Mouse (Mus musculus) heart, embryonic 14.5 days (tissue): ENCODE measurements around the gene Mnx1. TPM values are rescaled to one million over a fixed set of nuclear protein-coding genes. Genes with fewer than 3 reads are reported as not detected.
"Not testable (repeated sequence)": the region's sequence is repeated elsewhere in the genome, so short reads cannot be mapped to it uniquely, and the experiment has no call there.

Source experiments
- ATAC-seq: fragments of 200-750 bp; cut with Nextera tagmentation; 2 replicates; pipeline ENCODE4 v1.8.0; 2017; ENCODE audit warnings: low read depth, moderate TSS enrichment; ENCODE audit not compliant: insufficient number of reproducible peaks, insufficient read depth, low FRiP score
- H3K27ac ChIP-seq, 2 experiments: fragments of 200-500 bp in 1 of 2; fragments of 300-500 bp in 1 of 2; sonication (generic) in 1 of 2; replicated peaks in 1 of 2; 2 replicates each; pipeline ENCODE4 v1.5.1; 2012 to 2014; ENCODE audit warnings: low read depth in 2 of 2, low read length in 2 of 2, control low read depth in 1 of 2, mild to moderate bottlenecking in 1 of 2, mixed read lengths in 1 of 2; ENCODE audit not compliant: control insufficient read depth in 1 of 2, insufficient read depth in 1 of 2
- H3K27me3 ChIP-seq: fragments of 300-500 bp; sonication (generic); 2 replicates; pipeline ENCODE4 v1.6.1; 2014; ENCODE audit warnings: mild to moderate bottlenecking, low read length, control low read depth; ENCODE audit not compliant: control insufficient read depth, insufficient read depth
- H3K36me3 ChIP-seq: fragments of 300-500 bp; sonication (generic); 2 replicates; pipeline ENCODE4 v1.6.1; 2014; ENCODE audit warnings: mild to moderate bottlenecking, control low read depth, low read length, mixed read lengths; ENCODE audit not compliant: control insufficient read depth, insufficient read depth
- H3K4me1 ChIP-seq, 2 experiments: fragments of 200-500 bp in 1 of 2; fragments of 300-500 bp in 1 of 2; sonication (generic) in 1 of 2; 2 replicates each; pipeline ENCODE4 v1.6.1; 2012 to 2014; ENCODE audit warnings: low read length in 2 of 2, control low read depth in 1 of 2, mixed read lengths in 1 of 2; ENCODE audit not compliant: control insufficient read depth in 2 of 2, insufficient read depth in 2 of 2
- H3K4me2 ChIP-seq: fragments of 300-500 bp; sonication (generic); 2 replicates; pipeline ENCODE4 v1.6.1; 2014; ENCODE audit warnings: mild to moderate bottlenecking, low read length
- H3K4me3 ChIP-seq, 2 experiments: fragments of 200-500 bp in 1 of 2; fragments of 300-500 bp in 1 of 2; sonication (generic) in 1 of 2; 2 replicates each; pipeline ENCODE4 v1.5.1; 2012 to 2014; ENCODE audit warnings: low read length in 2 of 2, mild to moderate bottlenecking in 2 of 2, control low read depth in 1 of 2, low read depth in 1 of 2, moderate library complexity in 1 of 2; ENCODE audit not compliant: control insufficient read depth in 1 of 2, insufficient read depth in 1 of 2
- H3K9ac ChIP-seq: fragments of 300-500 bp; sonication (generic); 2 replicates; pipeline ENCODE4 v1.6.1; 2014; ENCODE audit warnings: mild to moderate bottlenecking, low read length
- H3K9me3 ChIP-seq: fragments of 300-500 bp; sonication (generic); 2 replicates; pipeline ENCODE4 v1.6.1; 2016; ENCODE audit warnings: low read length, control low read depth; ENCODE audit not compliant: control insufficient read depth
- WGBS: fragments of 180-500 bp; shearing (Covaris S2); extraction: QIAGEN DNeasy Blood & Tissue Kit; methylation state at CpG from one replicate; pipeline ENCODE4 v1.1.7; 2014; 5-methylcytosine and 5-hydroxymethylcytosine counted together
- polyA plus RNA-seq: library from polyadenylated mRNA; unstranded; fragments of >200 nt; fragmentation: Nextera tagmentation; extraction: Ambion mirVana; gene quantifications from 2 replicates; pipeline ENCODE4 v1.2.1, GENCODE M21; 2014

Mnx1 gene
- polyA plus RNA-seq, 1 experiment from 2014 or later: not detected

DNA sequence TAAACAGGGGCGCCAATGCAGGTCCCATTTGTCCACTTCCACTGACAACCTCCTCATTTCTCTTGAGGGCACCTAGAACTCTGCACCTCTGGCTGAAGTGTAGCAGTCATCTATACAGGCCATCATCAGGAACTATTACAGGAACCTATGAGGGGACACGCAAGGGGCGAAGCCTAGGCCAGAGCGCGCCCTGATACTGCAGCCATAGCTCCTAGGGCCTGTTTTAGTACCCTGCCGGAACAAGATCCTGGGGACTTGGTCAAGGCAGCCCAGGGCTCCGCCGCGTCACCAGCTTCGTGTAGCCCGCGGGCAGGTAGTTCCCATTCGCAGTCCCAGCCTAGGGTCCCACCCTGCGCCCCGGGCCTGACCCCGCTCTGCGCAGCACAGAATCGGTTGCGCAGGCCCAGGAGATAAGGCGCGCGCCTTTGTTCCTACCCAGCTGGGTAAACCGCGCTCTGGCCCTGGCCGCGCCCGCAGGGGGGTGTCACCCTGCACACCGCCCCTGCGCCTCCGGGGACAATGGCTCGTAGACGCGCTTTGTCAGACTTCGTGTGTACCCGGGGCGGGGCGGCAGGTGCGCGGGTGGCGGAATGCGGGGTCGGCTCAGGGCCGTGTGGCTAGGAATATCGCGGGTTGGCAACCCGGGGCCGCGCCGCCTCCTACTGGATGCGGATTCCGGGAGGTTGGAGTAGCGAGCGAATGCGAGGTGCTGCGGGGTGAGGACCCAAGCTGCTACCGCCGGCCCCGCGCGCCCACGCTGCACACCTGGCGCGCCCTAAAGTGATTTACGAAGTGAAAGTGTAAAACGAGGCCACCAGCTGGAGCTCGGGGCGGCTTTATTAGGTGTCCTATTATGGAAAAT lies 10.6 kb downstream of the Mnx1 start:
- H3K4me3 ChIP-seq: peak overlapping the region; percentile 45 to 49
- H3K36me3 ChIP-seq: no peaks in the 10 kb centered on the region
- H3K4me2 ChIP-seq: peak overlapping the region; percentile 71
- H3K27me3 ChIP-seq: peaks cover 70% of the 10 kb centered on the region
- H3K9me3 ChIP-seq: no peaks in the 10 kb centered on the region
- no peak for ATAC-seq
- peak overlapping the region; percentile 32 for H3K9ac ChIP-seq
- H3K4me1 ChIP-seq: peaks cover 0 to 4% of the 10 kb centered on the region in 2 experiments; a peak in 2 of 4 replicates
- 4% methylated on average over 67 of the region's 67 CpGs for WGBS
- no peak overlapping the region for H3K27ac ChIP-seq

DNA sequence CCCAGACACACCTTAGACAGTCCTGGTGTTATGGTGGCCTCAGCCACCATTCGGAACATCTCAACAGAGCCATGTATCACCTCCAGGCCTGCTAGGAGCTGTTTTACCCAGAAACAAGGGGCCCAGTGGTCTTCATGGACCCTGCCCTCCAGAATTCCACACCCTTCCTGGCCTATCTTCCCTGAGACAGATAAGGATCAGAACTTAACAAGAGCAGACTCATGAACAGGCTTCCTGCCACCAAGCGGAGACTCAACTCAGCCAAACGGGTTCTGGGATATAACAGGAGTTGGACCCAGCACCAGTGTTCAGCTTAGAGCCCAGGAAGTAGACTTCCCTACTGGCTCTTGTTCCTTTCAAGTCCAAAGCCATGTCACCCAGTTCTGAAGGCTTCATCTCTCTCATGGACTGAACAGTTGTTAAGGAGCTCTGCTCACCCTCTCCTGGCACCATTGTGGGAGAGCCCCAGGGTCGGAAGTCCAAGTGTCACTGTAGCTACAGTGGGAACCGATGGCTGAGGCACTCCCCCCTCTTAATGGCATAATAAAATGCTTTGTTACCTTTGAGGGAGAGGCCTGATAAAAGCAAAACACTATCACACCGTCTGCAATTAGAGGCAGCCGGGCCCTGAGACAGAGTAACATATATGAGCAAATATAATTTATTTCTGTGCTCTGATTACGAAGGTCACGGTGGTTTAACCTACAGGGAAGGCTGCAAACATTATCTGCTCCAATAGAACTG lies 15.2 kb downstream of the Mnx1 start:
- H3K4me3 ChIP-seq: no peak overlapping the region
- H3K27me3 ChIP-seq: peaks cover 25% of the 10 kb centered on the region
- peaks cover 3% of the 10 kb centered on the region; the same call in 1 of the 2 replicates for H3K36me3 ChIP-seq
- peaks cover 0 to under 1% of the 10 kb centered on the region in 2 experiments; a peak in 1 of 4 replicates for H3K4me1 ChIP-seq
- 63% methylated on average over 9 of the region's 9 CpGs for WGBS
- no peak overlapping the region for H3K27ac ChIP-seq
- H3K9ac ChIP-seq: no peak overlapping the region
- no peak for ATAC-seq
- no peak overlapping the region for H3K4me2 ChIP-seq
- no peaks in the 10 kb centered on the region for H3K9me3 ChIP-seq

DNA sequence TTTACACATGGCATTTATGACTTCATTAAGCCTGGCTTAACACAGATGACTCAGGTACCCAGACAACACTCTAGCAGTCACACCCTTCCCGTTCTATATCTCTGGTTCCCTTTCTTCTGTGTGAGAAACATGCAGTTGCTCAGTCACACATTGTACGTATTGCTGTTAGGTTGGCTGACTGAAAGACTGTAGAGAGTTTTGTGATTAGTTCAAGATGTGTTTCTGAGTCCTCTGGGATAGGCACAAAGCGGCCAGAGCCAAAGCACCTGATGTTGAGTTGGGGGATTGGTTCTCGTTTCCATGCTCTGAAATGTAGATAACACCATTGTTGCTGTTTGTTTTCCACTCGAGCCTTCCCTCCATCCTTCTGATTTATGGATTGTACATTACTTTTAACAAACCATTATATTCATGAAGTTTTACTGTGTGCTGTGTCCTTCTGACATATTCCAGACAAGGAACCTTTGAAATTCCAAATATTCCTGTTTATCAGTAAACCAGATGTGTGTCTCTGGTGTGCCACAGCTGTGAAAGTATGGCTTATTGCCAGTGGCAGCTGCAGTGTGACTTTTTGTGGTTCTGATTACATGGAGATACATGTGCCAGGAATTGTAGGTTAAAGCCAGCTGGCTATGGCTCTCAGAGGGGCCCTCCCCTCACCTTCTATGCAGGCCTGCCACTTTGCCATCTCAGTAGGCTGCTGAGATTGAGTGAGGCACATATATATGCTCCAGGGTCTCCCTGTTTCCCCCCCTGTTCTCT lies 21.2 kb downstream of the Mnx1 start:
- H3K36me3 ChIP-seq: peaks cover 32% of the 10 kb centered on the region
- no peak overlapping the region for H3K9ac ChIP-seq
- WGBS: 53% methylated on average over 5 of the region's 5 CpGs
- no peak overlapping the region for H3K27ac ChIP-seq
- ATAC-seq: no peak
- H3K4me3 ChIP-seq: no peak overlapping the region
- H3K4me2 ChIP-seq: no peak overlapping the region
- no peaks in the 10 kb centered on the region for H3K27me3 ChIP-seq
- peaks cover 0 to 5% of the 10 kb centered on the region in 2 experiments; a peak in 1 of 4 replicates for H3K4me1 ChIP-seq
- H3K9me3 ChIP-seq: no peaks in the 10 kb centered on the region

DNA sequence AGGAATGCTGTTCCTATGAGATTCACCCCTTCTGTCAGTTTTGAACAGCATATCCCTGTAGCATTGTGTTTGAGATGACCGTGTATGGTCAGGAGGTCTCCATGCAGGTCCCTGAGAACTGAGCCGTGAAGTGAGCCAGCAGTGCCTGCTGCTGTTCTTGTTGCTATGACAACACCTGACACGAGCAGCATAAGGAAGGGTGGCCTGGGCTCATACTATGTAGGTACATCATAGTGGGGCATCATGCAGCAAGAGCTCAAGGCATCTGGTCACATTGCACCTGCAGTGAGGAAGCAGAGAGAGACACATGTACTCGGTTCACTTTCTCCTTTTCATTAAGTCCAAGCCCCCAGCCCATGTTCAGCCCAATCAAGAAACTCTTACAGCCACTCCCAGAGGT lies 25.9 kb downstream of the Mnx1 start:
- WGBS: 77% methylated on average over 4 of the region's 4 CpGs
- no peak for ATAC-seq
- Histone ChIP-seq H3K4me3 (no peak overlapping the region), H3K9me3 (no peaks in the 10 kb centered on the region), H3K36me3 (peaks cover 72% of the 10 kb centered on the region), H3K4me1 (0 out of 4 replicates have a peak, but pooled peaks cover 0 to 2% of the 10 kb centered on the region in 2 experiments), H3K9ac (no peak overlapping the region), H3K27ac (no peak overlapping the region), H3K4me2 (no peak overlapping the region), H3K27me3 (no peaks in the 10 kb centered on the region)

DNA sequence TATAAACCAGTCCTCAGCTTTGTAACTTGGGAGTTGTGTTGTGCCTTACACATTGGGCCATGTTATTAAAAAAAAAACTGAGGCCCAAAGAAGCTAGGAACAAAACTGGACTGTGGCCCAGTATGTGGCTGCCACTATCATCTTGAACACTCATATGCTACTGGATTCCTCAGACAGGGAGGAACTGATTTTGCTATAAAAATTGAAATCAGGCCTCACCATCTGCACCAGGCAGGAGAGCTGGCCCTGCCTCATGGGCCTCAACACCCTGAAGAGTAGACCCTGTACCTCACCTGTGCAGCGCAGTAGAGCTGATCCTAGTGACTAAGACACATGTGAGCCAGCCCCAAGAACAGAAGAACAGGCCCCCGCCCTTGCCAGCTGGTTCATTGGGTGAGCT lies 33.0 kb downstream of the Mnx1 start:
- H3K4me1 ChIP-seq: no peaks in the 10 kb centered on the region
- no peak overlapping the region for H3K4me3 ChIP-seq
- no peaks in the 10 kb centered on the region for H3K27me3 ChIP-seq
- 95% methylated on average over 2 of the region's 2 CpGs for WGBS
- H3K9ac ChIP-seq: no peak overlapping the region
- no peaks in the 10 kb centered on the region for H3K9me3 ChIP-seq
- ATAC-seq: no peak
- H3K36me3 ChIP-seq: peaks cover 99% of the 10 kb centered on the region
- no peak overlapping the region for H3K27ac ChIP-seq
- H3K4me2 ChIP-seq: no peak overlapping the region

DNA sequence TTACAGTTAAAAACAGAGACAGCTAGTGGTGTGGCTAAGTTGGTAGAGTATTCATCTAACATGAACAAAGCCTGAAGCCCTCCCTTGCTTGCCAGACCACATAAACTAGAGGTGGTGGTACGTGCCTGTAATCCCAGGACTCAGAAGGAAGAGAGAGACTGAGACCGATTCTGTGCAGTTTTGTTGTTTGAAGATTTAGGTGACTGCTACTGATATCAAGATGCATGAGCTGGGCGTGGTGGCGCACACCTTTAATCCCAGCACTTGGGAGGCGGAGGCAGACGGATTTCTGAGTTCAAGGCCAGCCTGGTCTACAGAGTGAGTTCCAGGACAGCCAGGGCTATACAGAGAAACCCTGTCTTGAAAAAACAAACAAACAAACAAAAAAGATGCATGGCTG lies 41.5 kb downstream of the Mnx1 start:
- not testable (repeated sequence) for H3K27ac ChIP-seq, H3K27me3 ChIP-seq, H3K9me3 ChIP-seq, H3K4me2 ChIP-seq, H3K9ac ChIP-seq, H3K4me3 ChIP-seq, ATAC-seq
- H3K36me3 ChIP-seq: peaks cover 63% of the 10 kb centered on the region
- peaks cover 8 to 13% of the 10 kb centered on the region in 2 experiments for H3K4me1 ChIP-seq
- 90% methylated on average over 6 of the region's 6 CpGs for WGBS

DNA sequence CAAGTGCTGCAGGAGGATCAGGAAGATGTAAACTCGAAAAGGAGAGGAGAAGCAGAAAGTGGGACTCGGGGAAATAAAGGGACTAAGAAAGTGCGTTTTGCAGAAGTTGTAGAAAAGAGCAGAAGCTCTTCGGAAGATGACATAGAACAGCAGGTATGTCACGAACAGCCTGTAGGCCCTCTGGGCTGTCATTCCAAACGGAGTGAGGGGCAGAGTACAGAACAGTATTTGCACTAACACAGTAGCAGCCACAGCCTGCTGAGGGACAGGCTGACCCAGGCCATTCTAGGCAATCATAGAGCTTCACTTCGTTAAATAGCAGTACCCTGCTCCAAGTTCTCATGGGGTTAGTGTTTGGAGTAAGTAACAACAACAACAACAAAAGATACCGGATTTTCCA lies 42.8 kb downstream of the Mnx1 start:
- Histone ChIP-seq H3K4me3 (peak overlapping the region; percentile 84 to 86), H3K9me3 (no peaks in the 10 kb centered on the region), H3K4me1 (peaks cover 8 to 13% of the 10 kb centered on the region in 2 experiments), H3K27ac (no peak overlapping the region), H3K36me3 (peaks cover 50% of the 10 kb centered on the region), H3K27me3 (peaks cover 6% of the 10 kb centered on the region; the same call in 1 of the 2 replicates), H3K9ac (peak overlapping the region; percentile 87), H3K4me2 (peak overlapping the region; percentile 78)
- ATAC-seq: no peak
- WGBS: 41% methylated on average over 8 of the region's 8 CpGs
